Mouse (Mus musculus) kidney, postnatal 10 days (tissue): Measurements from ENCODE around the gene Tfam.
A peak's percentile ranks its signal among the peaks of the same experiment; 100 is the strongest.

Experiments
- DNase-seq: peaks from one replicate; pipeline ENCODE4 v3.0.0; 2021; ENCODE audit warnings: mixed read lengths

The Tfam gene

GRCm38 (mm10) chr10:71238240-71238554, at the start of gene Tfam:
Tfam (minus strand) TSS chr10:71238280.
- DNase-seq: no peak

- peak; percentile 93 for DNase-seq
These were observed 47.1 kb upstream of the Tfam start, which contains the start of gene Ube2d1 for GRCm38 (mm10) chr10:71285126-71285580. Ube2d1 (minus strand) TSS chr10:71285262.

- peak; percentile 56 for DNase-seq
These were observed 46.5 kb upstream of the Tfam start for GRCm38 (mm10) chr10:71284511-71285125.

GRCm38 (mm10) chr10:71284131-71284510, 46.0 kb upstream of the Tfam start:
- DNase-seq: no peak

GRCm38 (mm10) chr10:71273008-71273739, 35.1 kb upstream of the Tfam start:
- no peak for DNase-seq

- DNase-seq: no peak
These were observed 29.9 kb upstream of the Tfam start for GRCm38 (mm10) chr10:71267973-71268372.

- no peak for DNase-seq
These were observed 29.4 kb upstream of the Tfam start for GRCm38 (mm10) chr10:71267511-71267910.

- DNase-seq: no peak
These were observed 27.0 kb upstream of the Tfam start for GRCm38 (mm10) chr10:71265067-71265466.

GRCm38 (mm10) chr10:71261637-71262036, 23.6 kb upstream of the Tfam start:
- peak; percentile 3 for DNase-seq

GRCm38 (mm10) chr10:71258943-71259342, 20.9 kb upstream of the Tfam start:
- DNase-seq: peak; percentile 37

- no peak for DNase-seq
These were observed 20.4 kb upstream of the Tfam start for GRCm38 (mm10) chr10:71258516-71258915.

- no peak for DNase-seq
These were observed 15.1 kb upstream of the Tfam start for GRCm38 (mm10) chr10:71253147-71253546.

- DNase-seq: peak; percentile 7
These were observed 14.3 kb upstream of the Tfam start for GRCm38 (mm10) chr10:71252421-71252820.

GRCm38 (mm10) chr10:71251846-71252245, 13.8 kb upstream of the Tfam start:
- DNase-seq: no peak

GRCm38 (mm10) chr10:71251256-71251655, 13.2 kb upstream of the Tfam start:
- no peak for DNase-seq

- peak; percentile 3 for DNase-seq
These were observed 12.4 kb upstream of the Tfam start for GRCm38 (mm10) chr10:71250472-71250871.

- peak; percentile 1 for DNase-seq
These were observed 11.2 kb upstream of the Tfam start for GRCm38 (mm10) chr10:71249086-71249880.

- DNase-seq: peak; percentile 1
These were observed 8.9 kb upstream of the Tfam start for GRCm38 (mm10) chr10:71246956-71247355.

GRCm38 (mm10) chr10:71239479-71240120, 1.5 kb upstream of the Tfam start:
- DNase-seq: no peak

GRCm38 (mm10) chr10:71237516-71238239, 402 bp downstream of the Tfam start:
- DNase-seq: peak; percentile 98

GRCm38 (mm10) chr10:71234071-71234470, 4.0 kb downstream of the Tfam start:
- no peak for DNase-seq

- peak; percentile 94 for DNase-seq
These were observed 12.2 kb downstream of the Tfam start for GRCm38 (mm10) chr10:71225894-71226293.
